Mouse (Mus musculus) megakaryocyte, embryonic 14.5 days (primary cell): ENCODE measurements around the gene Entpd2.

Source experiments
- FLI1 ChIP-seq: IDR thresholded peaks from 2 replicates; pipeline ENCODE4 v1.6.1; 2012; ENCODE audit warnings: low read length, inconsistent platforms, mixed read lengths
- GATA1 ChIP-seq: IDR thresholded peaks from 3 replicates; pipeline ENCODE4 v1.6.1; 2012; ENCODE audit warnings: mixed read lengths, low read length, inconsistent platforms, borderline replicate concordance

- TF ChIP-seq GATA1 (no peak), FLI1 (no peak)
Observed at GRCm38 (mm10) chr2:25433101-25433500, 37.4 kb downstream of the Entpd2 start.
